Mouse (Mus musculus): ENCODE data around the gene Hsp90ab1. TPM values are rescaled to one million over a fixed set of nuclear protein-coding genes. Genes with fewer than 3 reads are reported as not detected.

Gene Hsp90ab1
- total and polyA plus RNA-seq, 3 experiments = 464 to 1,319 (median 1,183) TPM

DNA sequence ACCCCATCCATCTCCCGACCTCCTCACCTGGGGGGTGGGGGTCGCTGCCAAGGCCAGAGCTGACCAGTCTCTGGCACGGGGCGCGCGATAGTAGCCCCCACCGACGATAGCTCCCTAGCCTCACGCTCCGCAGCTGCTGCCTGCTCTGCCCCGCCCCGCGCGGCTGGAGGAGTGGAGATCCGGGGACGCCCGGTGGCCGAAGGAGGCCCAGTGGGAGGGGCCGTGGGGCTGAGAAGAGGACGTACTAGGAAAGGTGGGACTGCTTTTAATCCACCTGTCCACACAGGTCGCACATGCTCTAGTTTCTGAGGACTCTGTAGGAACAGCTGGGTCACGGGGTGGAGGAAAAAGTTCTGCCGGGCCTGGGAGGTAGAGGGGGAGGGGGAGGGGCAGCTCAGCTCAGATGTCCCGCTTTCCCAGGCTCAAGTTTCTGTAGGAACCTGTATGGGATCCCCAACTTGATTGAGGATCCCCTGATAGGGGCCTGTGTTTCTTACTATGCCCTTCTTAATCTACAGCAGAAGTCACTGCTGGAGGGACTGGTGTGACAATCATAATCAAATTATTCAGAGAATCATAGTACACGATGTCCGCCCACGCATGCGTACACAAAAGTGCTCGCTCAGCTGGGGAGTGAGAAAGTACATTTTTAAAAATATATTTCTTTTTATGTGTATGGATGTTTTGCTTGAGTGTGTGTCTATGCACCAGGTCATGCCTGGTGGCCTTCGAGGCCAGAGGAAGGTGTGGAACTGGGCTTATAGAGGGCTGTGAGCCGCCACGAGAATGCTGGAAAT is 26.6 kb upstream of the Hsp90ab1 start, which contains the start of gene Slc29a1:
Gene Slc29a1 (minus strand): TSS at position 161 of the 797 bp plus-strand sequence.
- H3K4me3 ChIP-seq = peak within 1 kb of the TSS; percentile 48
- peaks cover 15% of the 10 kb centered on the region for H3K4me1 ChIP-seq (ENCODE audit: control insufficient read depth, insufficient read depth, low read length)
- no peaks in the 10 kb centered on the region for H3K79me2 ChIP-seq (replicated peaks; ENCODE audit: control insufficient read depth, insufficient read depth, low read length)
- 24% methylated on average over 32 of the region's 32 CpGs for WGBS
- peak; percentile 78 to 80 for DNase-seq
- intact Hi-C loops (cut with DNase I) = loop anchor here (2.0 kb wide), 1 partner anchor 15 kb away; no protein-coding TSS in a partner anchor
- H3K27ac ChIP-seq = peak within 1 kb of the TSS; percentile 43; the same call in 1 of the 2 replicates
- H3K9ac ChIP-seq (ENCODE audit: low read depth, low read length) = peak within 1 kb of the TSS; percentile 65
- H3K27me3 ChIP-seq (ENCODE audit: control insufficient read depth, insufficient read depth, low read length) = no peaks in the 10 kb centered on the region
- TF ChIP-seq POLR2A (IDR thresholded peaks at IDR 0.05; ENCODE audit: insufficient read depth, low read depth, low read length) (no peak), CTCF (IDR thresholded peaks at IDR 0.05) (peak; percentile 19; the same call in 1 of the 2 replicates)
- no peaks in the 10 kb centered on the region for H3K36me3 ChIP-seq (ENCODE audit: control insufficient read depth, insufficient read depth, low read length)

DNA sequence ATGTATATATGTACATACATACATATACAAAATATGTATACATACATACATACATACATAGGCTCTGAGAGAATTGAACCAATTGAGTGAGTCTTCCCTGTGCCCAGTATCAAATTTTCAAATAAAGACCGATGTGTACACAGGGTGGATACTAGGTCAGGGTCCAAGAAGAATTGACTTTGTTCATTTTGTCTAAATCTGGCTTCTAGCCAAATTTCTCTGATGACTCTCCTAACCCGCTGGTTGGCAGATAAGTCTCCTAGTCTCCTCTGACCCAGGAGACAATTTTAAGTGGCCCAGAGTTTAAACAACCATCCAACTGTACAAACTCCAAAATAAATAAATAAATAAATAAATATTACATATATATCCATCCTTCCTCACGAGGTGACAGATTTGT is 25.8 kb upstream of the Hsp90ab1 start:
- no peak overlapping the region for H3K4me3 ChIP-seq
- intact Hi-C loops (cut with DNase I) = loop anchor here (2.0 kb wide), 1 partner anchor 14 kb away; no protein-coding TSS in a partner anchor
- no peaks in the 10 kb centered on the region for H3K79me2 ChIP-seq (replicated peaks; ENCODE audit: control insufficient read depth, insufficient read depth, low read length)
- 27% methylated on average over 3 of the region's 3 CpGs for WGBS
- no peaks in the 10 kb centered on the region for H3K27me3 ChIP-seq (ENCODE audit: control insufficient read depth, insufficient read depth, low read length)
- no peak overlapping the region for H3K27ac ChIP-seq
- TF ChIP-seq EP300 (IDR thresholded peaks at IDR 0.05; ENCODE audit: insufficient read depth, low read depth, low read length) = no peak
- no peak for TF ChIP-seq POLR2A (IDR thresholded peaks at IDR 0.05; ENCODE audit: insufficient read depth, low read depth, low read length)
- no peak for TF ChIP-seq CTCF (IDR thresholded peaks at IDR 0.05)
- H3K4me1 ChIP-seq (ENCODE audit: control insufficient read depth, insufficient read depth, low read length) = peaks cover 17% of the 10 kb centered on the region
- H3K9ac ChIP-seq (ENCODE audit: low read depth, low read length) = no peak overlapping the region
- DNase-seq = no peak
- H3K36me3 ChIP-seq (ENCODE audit: control insufficient read depth, insufficient read depth, low read length) = no peaks in the 10 kb centered on the region

DNA sequence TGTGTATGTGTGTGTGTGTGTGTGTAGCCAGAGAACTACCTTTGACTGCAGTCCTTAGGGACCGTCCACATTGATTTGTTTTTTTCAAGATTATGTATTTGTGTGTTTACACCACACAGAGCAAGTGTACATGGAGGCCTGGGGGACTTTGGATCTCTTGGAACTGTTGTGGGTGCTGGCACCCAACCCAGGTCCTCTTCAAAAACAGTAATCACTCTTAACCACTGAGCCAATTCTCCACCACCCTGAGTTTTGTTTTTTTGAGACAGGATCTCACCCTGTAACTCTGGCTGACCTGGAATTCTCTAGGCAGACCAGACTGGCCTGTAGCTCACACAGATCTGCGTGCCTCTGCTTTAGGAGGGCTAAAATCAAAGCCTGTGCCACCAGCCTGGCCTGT is 25.3 kb upstream of the Hsp90ab1 start:
- intact Hi-C loops (cut with DNase I) = loop anchor here (2.0 kb wide), 1 partner anchor 14 kb away; no protein-coding TSS in a partner anchor
- no peak overlapping the region for H3K4me3 ChIP-seq
- H3K79me2 ChIP-seq (replicated peaks; ENCODE audit: control insufficient read depth, insufficient read depth, low read length) = no peaks in the 10 kb centered on the region
- no peaks in the 10 kb centered on the region for H3K36me3 ChIP-seq (ENCODE audit: control insufficient read depth, insufficient read depth, low read length)
- H3K9ac ChIP-seq (ENCODE audit: low read depth, low read length) = no peak overlapping the region
- WGBS = 90% methylated on average over 2 of the region's 2 CpGs
- peaks cover 20% of the 10 kb centered on the region for H3K4me1 ChIP-seq (ENCODE audit: control insufficient read depth, insufficient read depth, low read length)
- DNase-seq = no peak
- no peaks in the 10 kb centered on the region for H3K27me3 ChIP-seq (ENCODE audit: control insufficient read depth, insufficient read depth, low read length)
- H3K27ac ChIP-seq = no peak overlapping the region
- no peak for TF ChIP-seq POLR2A (IDR thresholded peaks at IDR 0.05; ENCODE audit: insufficient read depth, low read depth, low read length)
- no peak for TF ChIP-seq CTCF (IDR thresholded peaks at IDR 0.05)
- no peak for TF ChIP-seq EP300 (IDR thresholded peaks at IDR 0.05; ENCODE audit: insufficient read depth, low read depth, low read length)

DNA sequence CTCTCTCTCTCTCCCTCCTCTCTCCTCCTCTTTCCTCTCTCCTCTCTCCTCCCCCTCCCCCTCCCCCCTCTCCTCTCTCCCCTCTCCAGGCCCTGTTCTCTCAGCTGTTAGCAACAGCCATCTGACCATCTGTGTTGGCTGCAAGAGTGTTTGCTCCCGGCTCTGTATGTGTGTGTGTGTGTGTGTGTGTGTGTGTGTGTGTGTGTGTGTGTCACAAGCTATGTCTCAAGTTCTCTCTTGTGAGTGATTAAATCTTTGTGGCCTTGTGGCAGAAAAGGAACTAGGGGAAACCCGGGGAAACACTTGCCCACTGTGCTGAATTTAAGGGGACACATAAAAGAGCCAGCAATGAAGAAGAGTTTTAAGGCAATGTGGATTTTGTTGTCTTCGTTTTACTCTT is 24.7 kb upstream of the Hsp90ab1 start:
- intact Hi-C loops (cut with DNase I) = loop anchor here (2.0 kb wide), 1 partner anchor 13 kb away; no protein-coding TSS in a partner anchor

DNA sequence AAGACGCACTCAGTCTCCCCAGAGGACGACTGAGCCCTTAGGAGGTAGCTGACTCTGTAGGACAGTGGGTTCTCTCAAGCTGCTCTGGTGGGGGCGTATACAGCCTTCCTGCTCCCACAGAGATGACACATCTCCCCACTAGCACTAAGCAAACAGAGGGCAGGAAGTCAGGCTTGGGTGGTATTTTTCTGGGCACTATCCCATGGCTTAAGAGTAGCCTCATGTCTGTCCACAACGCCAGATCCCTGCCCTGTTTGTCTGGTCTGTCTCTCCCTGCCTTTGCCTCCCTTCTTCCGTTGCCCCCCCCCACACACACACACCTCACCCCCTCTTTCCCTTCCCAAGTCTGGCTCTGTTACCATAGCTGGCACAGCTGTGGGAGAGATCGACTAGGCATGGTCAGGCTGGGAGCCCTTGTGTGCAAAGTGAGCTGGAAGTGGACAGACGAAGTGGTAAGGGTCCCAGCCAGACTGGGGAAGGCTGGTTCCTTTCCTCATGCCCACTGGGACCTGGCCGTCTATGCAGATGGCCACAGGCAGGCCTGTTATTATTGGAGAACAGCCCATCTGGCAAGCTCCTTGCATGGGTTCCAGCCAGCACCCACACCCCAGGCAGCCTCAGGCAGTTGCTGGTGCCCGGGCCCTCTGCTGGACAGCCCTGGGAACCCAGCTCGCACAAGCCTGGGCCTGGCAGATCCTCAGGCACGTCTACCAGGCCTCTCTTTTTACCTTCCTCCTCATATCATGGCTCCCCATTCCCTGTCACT is 23.7 kb upstream of the Hsp90ab1 start:
- Histone ChIP-seq H3K4me3 (no peak overlapping the region), H3K4me1 (ENCODE audit: control insufficient read depth, insufficient read depth, low read length) (peaks cover 28% of the 10 kb centered on the region), H3K9ac (ENCODE audit: low read depth, low read length) (peak overlapping the region; percentile 5; the same call in 1 of the 2 replicates), H3K27ac (peak overlapping the region; percentile 60), H3K79me2 (replicated peaks; ENCODE audit: control insufficient read depth, insufficient read depth, low read length) (no peaks in the 10 kb centered on the region), H3K27me3 (ENCODE audit: control insufficient read depth, insufficient read depth, low read length) (no peaks in the 10 kb centered on the region), H3K36me3 (ENCODE audit: control insufficient read depth, insufficient read depth, low read length) (no peaks in the 10 kb centered on the region)
- WGBS = 22% methylated on average over 11 of the region's 11 CpGs
- intact Hi-C loops (cut with DNase I) = no loop called here
- TF ChIP-seq EP300 (IDR thresholded peaks at IDR 0.05; ENCODE audit: insufficient read depth, low read depth, low read length) = peak; percentile 34; the same call in 1 of the 2 replicates
- no peak for TF ChIP-seq POLR2A (IDR thresholded peaks at IDR 0.05; ENCODE audit: insufficient read depth, low read depth, low read length)
- TF ChIP-seq CTCF (IDR thresholded peaks at IDR 0.05) = peak; percentile 90
- DNase-seq = peak; percentile 83 to 88

More for the DNA sequence above, 24.7 kb upstream of the Hsp90ab1 start:
- no peaks in the 10 kb centered on the region for H3K27me3 ChIP-seq (ENCODE audit: control insufficient read depth, insufficient read depth, low read length)
- peaks cover 24% of the 10 kb centered on the region for H3K4me1 ChIP-seq (ENCODE audit: control insufficient read depth, insufficient read depth, low read length)
- no peaks in the 10 kb centered on the region for H3K36me3 ChIP-seq (ENCODE audit: control insufficient read depth, insufficient read depth, low read length)
- TF ChIP-seq EP300 (IDR thresholded peaks at IDR 0.05; ENCODE audit: insufficient read depth, low read depth, low read length) (no peak), POLR2A (IDR thresholded peaks at IDR 0.05; ENCODE audit: insufficient read depth, low read depth, low read length) (no peak), CTCF (IDR thresholded peaks at IDR 0.05) (no peak)
- no peaks in the 10 kb centered on the region for H3K79me2 ChIP-seq (replicated peaks; ENCODE audit: control insufficient read depth, insufficient read depth, low read length)
- 40% methylated on average over 3 of the region's 3 CpGs for WGBS
- DNase-seq = peak in 1 of 2 experiments; percentile 56
- H3K9ac ChIP-seq (ENCODE audit: low read depth, low read length) = no peak overlapping the region
- no peak overlapping the region for H3K27ac ChIP-seq
- no peak overlapping the region for H3K4me3 ChIP-seq
